Mouse (Mus musculus) forebrain, embryonic 14.5 days (tissue): Measurements from ENCODE around the gene Aipl1. TPM values are rescaled to one million over a fixed set of nuclear protein-coding genes. Genes with fewer than 3 reads are reported as not detected.

Source experiments
- ATAC-seq: fragments of 200-750 bp; cut with Nextera tagmentation; 2 replicates; pipeline ENCODE4 v1.8.0; 2017; ENCODE audit warnings: mild to moderate bottlenecking, moderate library complexity
- DNase-seq: peaks from one replicate; pipeline ENCODE4 v3.0.0-alpha.2; 2015; ENCODE audit warnings: low spot score
- H3K27ac ChIP-seq: fragments of 300-500 bp; sonication (generic); 2 replicates; pipeline ENCODE4 v1.5.1; 2014; ENCODE audit warnings: low read depth, mild to moderate bottlenecking, control low read depth, low read length, moderate library complexity
- H3K27me3 ChIP-seq: fragments of 300-500 bp; sonication (generic); replicated peaks from 2 replicates; pipeline ENCODE4 v1.6.1; 2014; ENCODE audit warnings: low read length, control low read depth, mixed read lengths; ENCODE audit not compliant: control insufficient read depth, insufficient read depth
- H3K36me3 ChIP-seq: fragments of 300-500 bp; sonication (generic); 2 replicates; pipeline ENCODE4 v1.6.1; 2014; ENCODE audit warnings: low read length, control low read depth; ENCODE audit not compliant: control insufficient read depth, insufficient read depth
- H3K4me1 ChIP-seq: fragments of 300-500 bp; sonication (generic); 2 replicates; pipeline ENCODE4 v1.6.1; 2014; ENCODE audit warnings: antibody characterized with exemption, low read length, control low read depth; ENCODE audit not compliant: control insufficient read depth, insufficient read depth
- H3K4me2 ChIP-seq: fragments of 300-500 bp; sonication (generic); 2 replicates; pipeline ENCODE4 v1.6.1; 2014; ENCODE audit warnings: mild to moderate bottlenecking, control low read depth, low read length
- H3K4me3 ChIP-seq: fragments of 300-500 bp; sonication (generic); 2 replicates; pipeline ENCODE4 v1.5.1; 2014; ENCODE audit warnings: low read depth, low read length, control low read depth
- H3K9ac ChIP-seq: fragments of 300-500 bp; sonication (generic); 2 replicates; pipeline ENCODE4 v1.6.1; 2014; ENCODE audit warnings: mild to moderate bottlenecking, low read length, control low read depth, moderate library complexity
- H3K9me3 ChIP-seq: fragments of 300-500 bp; sonication (generic); replicated peaks from 2 replicates; pipeline ENCODE4 v1.6.1; 2016; ENCODE audit warnings: low read length, control low read depth, mixed read lengths; ENCODE audit not compliant: control insufficient read depth
- WGBS: fragments of 180-500 bp; shearing (Covaris S2); extraction: QIAGEN DNeasy Blood & Tissue Kit; methylation state at CpG from one replicate; pipeline ENCODE4 v1.1.7; 2014; 5-methylcytosine and 5-hydroxymethylcytosine counted together
- polyA plus RNA-seq: library from polyadenylated mRNA; unstranded; fragments of >200 nt; fragmentation: Nextera tagmentation; extraction: Ambion mirVana; gene quantifications from 2 replicates; pipeline ENCODE4 v1.2.1, GENCODE M21; 2014

Gene Aipl1
- polyA plus RNA-seq, 1 experiment from 2014 or later, result 0.09 TPM

GRCm38 (mm10) chr11:72042631-72043030, 5.3 kb upstream of the Aipl1 start:
- Histone ChIP-seq H3K4me1 (peaks cover 26% of the 10 kb centered on the region), H3K36me3 (peaks cover 15% of the 10 kb centered on the region), H3K9me3 (no peaks in the 10 kb centered on the region), H3K4me3 (peak overlapping the region; percentile 59), H3K9ac (peak overlapping the region; percentile 77), H3K27me3 (no peaks in the 10 kb centered on the region), H3K4me2 (peak overlapping the region; percentile 90), H3K27ac (no peak overlapping the region)
- ATAC-seq (no peak), DNase-seq (no peak)
- under 1% methylated on average over 14 of the region's 14 CpGs for WGBS

GRCm38 (mm10) chr11:72041768-72042607, 4.7 kb upstream of the Aipl1 start, which contains the start of gene Pimreg:
Gene Pimreg, plus strand, starts transcription at chr11:72042032.
- Histone ChIP-seq H3K9ac (peak within 1 kb of the TSS; percentile 77), H3K27me3 (no peaks in the 10 kb centered on the region), H3K4me1 (peaks cover 26% of the 10 kb centered on the region), H3K27ac (peak within 1 kb of the TSS; percentile 63), H3K4me3 (peak within 1 kb of the TSS; percentile 59), H3K4me2 (peak within 1 kb of the TSS; percentile 90), H3K9me3 (no peaks in the 10 kb centered on the region), H3K36me3 (peaks cover 15% of the 10 kb centered on the region)
- WGBS, result under 1% methylated on average over 52 of the region's 52 CpGs
- peak; percentile 96 for ATAC-seq
- DNase-seq, result peak; percentile 97

GRCm38 (mm10) chr11:72041290-72041767, 4.0 kb upstream of the Aipl1 start:
- Histone ChIP-seq H3K27me3 (no peaks in the 10 kb centered on the region), H3K36me3 (peaks cover 10% of the 10 kb centered on the region), H3K9ac (peak overlapping the region; percentile 71), H3K9me3 (no peaks in the 10 kb centered on the region), H3K4me3 (peak overlapping the region; percentile 59), H3K4me2 (peak overlapping the region; percentile 90), H3K4me1 (peaks cover 26% of the 10 kb centered on the region), H3K27ac (no peak overlapping the region)
- ATAC-seq (no peak), DNase-seq (no peak)
- WGBS, result 22% methylated on average over 6 of the region's 6 CpGs

GRCm38 (mm10) chr11:72039599-72040386, 2.5 kb upstream of the Aipl1 start:
- DNase-seq, result peak; percentile 65
- H3K4me3 ChIP-seq, result no peak overlapping the region
- H3K27me3 ChIP-seq, result no peaks in the 10 kb centered on the region
- no peak for ATAC-seq
- H3K9me3 ChIP-seq, result no peaks in the 10 kb centered on the region
- no peaks in the 10 kb centered on the region for H3K36me3 ChIP-seq
- peak overlapping the region; percentile 17; the same call in 1 of the 2 replicates for H3K9ac ChIP-seq
- 20% methylated on average over 16 of the region's 16 CpGs for WGBS
- peaks cover 26% of the 10 kb centered on the region for H3K4me1 ChIP-seq
- peak overlapping the region; percentile 15; the same call in 1 of the 2 replicates for H3K27ac ChIP-seq
- H3K4me2 ChIP-seq, result peak overlapping the region; percentile 23

- Histone ChIP-seq H3K9me3 (no peaks in the 10 kb centered on the region), H3K4me2 (no peak overlapping the region), H3K36me3 (no peaks in the 10 kb centered on the region), H3K9ac (no peak overlapping the region), H3K27me3 (no peaks in the 10 kb centered on the region), H3K4me3 (no peak overlapping the region), H3K4me1 (peaks cover 14% of the 10 kb centered on the region), H3K27ac (no peak overlapping the region)
- ATAC-seq, result no peak
- DNase-seq, result peak; percentile 93
- WGBS, result 2% methylated on average over 4 of the region's 4 CpGs
Observed at GRCm38 (mm10) chr11:72037996-72038395, 687 bp upstream of the Aipl1 start.

GRCm38 (mm10) chr11:72032589-72032988, 4.7 kb downstream of the Aipl1 start:
- no peak overlapping the region for H3K4me2 ChIP-seq
- no peaks in the 10 kb centered on the region for H3K36me3 ChIP-seq
- ATAC-seq, result no peak
- no peak overlapping the region for H3K4me3 ChIP-seq
- no peak for DNase-seq
- WGBS, result 88% methylated on average over 3 of the region's 3 CpGs
- H3K27ac ChIP-seq, result no peak overlapping the region
- 0 out of 2 replicates have a peak, but pooled peaks cover 3% of the 10 kb centered on the region for H3K27me3 ChIP-seq
- no peak overlapping the region for H3K9ac ChIP-seq
- H3K4me1 ChIP-seq, result no peaks in the 10 kb centered on the region
- H3K9me3 ChIP-seq, result no peaks in the 10 kb centered on the region

GRCm38 (mm10) chr11:72032091-72032490, 5.2 kb downstream of the Aipl1 start:
- H3K27me3 ChIP-seq, result 0 out of 2 replicates have a peak, but pooled peaks cover 3% of the 10 kb centered on the region
- H3K4me1 ChIP-seq, result no peaks in the 10 kb centered on the region
- H3K9me3 ChIP-seq, result no peaks in the 10 kb centered on the region
- H3K4me3 ChIP-seq, result no peak overlapping the region
- DNase-seq, result no peak
- H3K36me3 ChIP-seq, result no peaks in the 10 kb centered on the region
- 84% methylated on average over 4 of the region's 4 CpGs for WGBS
- no peak overlapping the region for H3K9ac ChIP-seq
- H3K27ac ChIP-seq, result no peak overlapping the region
- no peak for ATAC-seq
- H3K4me2 ChIP-seq, result no peak overlapping the region

- H3K36me3 ChIP-seq, result no peaks in the 10 kb centered on the region
- no peaks in the 10 kb centered on the region for H3K9me3 ChIP-seq
- H3K27ac ChIP-seq, result no peak overlapping the region
- no peak for ATAC-seq
- H3K9ac ChIP-seq, result no peak overlapping the region
- H3K4me1 ChIP-seq, result no peaks in the 10 kb centered on the region
- WGBS, result 93% methylated on average over 7 of the region's 7 CpGs
- H3K27me3 ChIP-seq, result 0 out of 2 replicates have a peak, but pooled peaks cover 3% of the 10 kb centered on the region
- H3K4me3 ChIP-seq, result no peak overlapping the region
- no peak for DNase-seq
- H3K4me2 ChIP-seq, result no peak overlapping the region
Observed at GRCm38 (mm10) chr11:72031353-72031752, 6.0 kb downstream of the Aipl1 start.
